9 mouse cellular contexts compared by ENCODE assay signal in genomic region chr5:111682899-111683298, GRCm38 (mm10). TPM values are rescaled to one million over a fixed set of nuclear protein-coding genes. Genes with fewer than 3 reads are reported as not detected.
DNase-seq lines count a peak whose midpoint lies in the region; ATAC-seq and TF ChIP-seq lines count a peak whose summit lies in the region.
"Had no signal": no experiment of that assay in that cellular context is flagged by ENCODE, and none has a peak within 500 bp of the region (broad histone marks: within the 10 kb centered on the region; RNA-seq: fewer than 3 reads in every experiment).

No protein-coding gene starts in this region.

- no peak overlapping the region for H3K4me2 ChIP-seq in hindbrain, postnatal 0 days (ENCODE audit: low read depth, low read length)
- no peak overlapping the region for H3K4me2 ChIP-seq in hindbrain, embryonic 12.5 days (replicated peaks)

- no peak for TF ChIP-seq POLR2A in brain, embryonic 14.5 days (IDR thresholded peaks at IDR 0.05; ENCODE audit: borderline replicate concordance, extremely low read depth, insufficient read depth, insufficient read length, poor library complexity, severe bottlenecking)

- H3K79me2 ChIP-seq in C2C12 (ENCODE audit: control insufficient read depth, insufficient read depth): no peaks in the 10 kb centered on the region

- peaks cover 12% of the 10 kb centered on the region; the same call in 1 of the 2 replicates for H3K4me1 ChIP-seq in hindbrain, postnatal 0 days (ENCODE audit: insufficient read depth, low read length)
- H3K4me1 ChIP-seq in hindbrain, embryonic 12.5 days: peaks cover 33% of the 10 kb centered on the region

- H3K9ac ChIP-seq in hindbrain, postnatal 0 days (replicated peaks; ENCODE audit: low read length): no peak overlapping the region
- H3K9ac ChIP-seq in hindbrain, embryonic 12.5 days: no peak overlapping the region

- ATAC-seq in hindbrain, postnatal 0 days: peak; percentile 48; the same call in 1 of the 2 replicates
- ATAC-seq in hindbrain, embryonic 12.5 days (ENCODE audit: low FRiP score): no peak

- no peak overlapping the region for H3ac ChIP-seq in C2C12 (ENCODE audit: control insufficient read depth, insufficient read length, low read depth)

- no peak overlapping the region for H3K27ac ChIP-seq in hindbrain, postnatal 0 days
- H3K27ac ChIP-seq in hindbrain, embryonic 12.5 days: no peak overlapping the region

- no peak for DNase-seq in hindbrain, postnatal 0 days (ENCODE audit: low spot score)
- DNase-seq in brain, embryonic 14.5 days (ENCODE audit: low read depth): no peak
- DNase-seq in heart, postnatal 36 days: peak; percentile 55 to 68
- peak; percentile 23 for DNase-seq in naive thymus-derived CD4-positive, alpha-beta T cell, adult 2 months (ENCODE audit: low read depth)
- no peak for DNase-seq in right cerebral cortex, adult 18-20 months
- DNase-seq in cerebellum, adult 9-10 months: no peak

- H3K4me3 ChIP-seq in hindbrain, postnatal 0 days (ENCODE audit: low read length): no peak overlapping the region
- no peak overlapping the region for H3K4me3 ChIP-seq in hindbrain, embryonic 12.5 days
- H3K4me3 ChIP-seq in C2C12 (ENCODE audit: insufficient read depth, poor library complexity, severe bottlenecking): no peak overlapping the region

- TF ChIP-seq CTCF in hindbrain, postnatal 0 days (IDR thresholded peaks at IDR 0.05; ENCODE audit: low read depth): peak; percentile 61
- TF ChIP-seq CTCF in C2C12 (IDR thresholded peaks at IDR 0.05; ENCODE audit: control insufficient read depth, insufficient read depth, insufficient read length): peak; percentile 31
- peak; percentile 44; the same call in 1 of the 2 replicates for TF ChIP-seq CTCF in brain, embryonic 14.5 days (IDR thresholded peaks at IDR 0.05; ENCODE audit: borderline replicate concordance, extremely low read depth, insufficient read depth, insufficient read length)

- H3K27me3 ChIP-seq in hindbrain, postnatal 0 days (ENCODE audit: insufficient read depth, low read length): no peaks in the 10 kb centered on the region
- H3K27me3 ChIP-seq in hindbrain, embryonic 12.5 days: no peaks in the 10 kb centered on the region
- peaks cover 29% of the 10 kb centered on the region for H3K27me3 ChIP-seq in C2C12 (ENCODE audit: control insufficient read depth, insufficient read depth, insufficient read length)

- H3K79me3 ChIP-seq in C2C12 (ENCODE audit: low read depth): no peaks in the 10 kb centered on the region

- H3K9me3 ChIP-seq in hindbrain, postnatal 0 days (ENCODE audit: low read length): no peaks in the 10 kb centered on the region
- no peaks in the 10 kb centered on the region for H3K9me3 ChIP-seq in hindbrain, embryonic 12.5 days (replicated peaks)

- H3K36me3 ChIP-seq in hindbrain, postnatal 0 days (ENCODE audit: insufficient read depth, low read length): no peaks in the 10 kb centered on the region
- no peaks in the 10 kb centered on the region for H3K36me3 ChIP-seq in hindbrain, embryonic 12.5 days
- no peaks in the 10 kb centered on the region for H3K36me3 ChIP-seq in C2C12 (ENCODE audit: control insufficient read depth, insufficient read depth)

- intact Hi-C loops in heart, postnatal 36 days (cut with DNase I): loop anchor here (1.0 to 5.0 kb wide), 3 partner anchors 269 to 469 kb away; no protein-coding TSS in a partner anchor

TF ChIP-seq in C2C12, 6 proteins besides CTCF, POLR2A, EP300 and RAD21:
- TF ChIP-seq FOSL1 (IDR thresholded peaks at IDR 0.05; ENCODE audit: insufficient read depth, low read length, poor library complexity, severe bottlenecking) (no peak), MYOD1 (IDR thresholded peaks at IDR 0.05; ENCODE audit: control insufficient read depth, insufficient read length, low read depth) (no peak), MAX (IDR thresholded peaks at IDR 0.05) (no peak), USF1 (IDR thresholded peaks at IDR 0.05; ENCODE audit: low read depth) (no peak), MYOG (IDR thresholded peaks at IDR 0.05; ENCODE audit: control insufficient read depth, extremely low read depth, insufficient read length) (no peak), CEBPB (IDR thresholded peaks at IDR 0.05; ENCODE audit: low read depth) (no peak)

RNA-seq across cellular contexts. Expression of gene Gm26897, which starts 50.8 kb away (rescaled TPM):
- not detected in 2 replicates for total RNA-seq in hindbrain, postnatal 0 days (2014; rRNA removed)
- polyA plus RNA-seq in hindbrain, postnatal 0 days (2015; fragmentation: Nextera tagmentation; extraction: Ambion mirVana): not detected in 2 replicates
- polyA plus RNA-seq in hindbrain, embryonic 12.5 days (2016; fragmentation: Nextera tagmentation; extraction: Ambion mirVana): not detected in 2 replicates
- polyA plus RNA-seq in C2C12 (2012; fragmentation: generic; extraction: Trizol): not detected
- polyA plus RNA-seq in brain, embryonic 14.5 days (2012; rRNA removed): not detected in 2 replicates
- not detected for total RNA-seq in heart, postnatal 36 days (2021)
- polyA plus RNA-seq: large intestine, adult 2 months had no signal

Comparison
In these comparisons a context has a peak if more than half of its experiments do, and no peak if none do; other contexts are left out.
1. DNase-seq: peak in heart, postnatal 36 days (2 of 2) and naive thymus-derived CD4-positive, alpha-beta T cell, adult 2 months (single experiment); none in hindbrain, postnatal 0 days (single experiment), brain, embryonic 14.5 days (single experiment), right cerebral cortex, adult 18-20 months (single experiment) and cerebellum, adult 9-10 months (single experiment).
2. Peak in every context shown above with its lines, with median percentiles within 50 percentile points of each other: CTCF ChIP-seq.